ENCODE assay signal across 9 mouse cellular contexts in the genomic region with DNA sequence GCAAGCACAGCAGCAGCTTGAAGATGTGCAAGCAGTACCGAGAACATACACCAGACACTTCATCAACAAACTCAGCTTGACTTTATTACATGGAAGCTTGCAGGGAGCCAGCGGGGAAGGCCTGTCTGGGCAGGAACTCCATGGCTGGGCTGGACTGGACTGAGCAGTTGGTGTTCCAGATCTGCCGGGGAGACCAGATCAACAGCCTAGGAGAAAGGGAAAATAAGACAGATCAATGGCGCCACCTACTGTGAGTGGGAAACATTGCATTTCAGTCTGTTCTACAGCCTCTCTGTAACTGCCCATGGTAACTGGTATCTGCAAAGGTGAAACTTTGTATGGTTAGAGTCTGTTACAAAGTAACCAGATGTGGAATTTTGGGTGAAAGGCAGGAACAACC. TPM values are rescaled to one million over a fixed set of nuclear protein-coding genes. Genes with fewer than 3 reads are reported as not detected.
A peak's percentile ranks its signal among the peaks of the same experiment; 100 is the strongest.
DNase-seq lines count a peak whose midpoint lies in the region; ATAC-seq and TF ChIP-seq lines count a peak whose summit lies in the region.
"Had no signal": no experiment of that assay in that cellular context is flagged by ENCODE, and none has a peak within 500 bp of the region (broad histone marks: within the 10 kb centered on the region; RNA-seq: fewer than 3 reads in every experiment).

No protein-coding gene starts in this region.

- no peak overlapping the region for H3K4me3 ChIP-seq in ES-E14 (ENCODE audit: insufficient read depth in 1 of 2, low read depth in 1 of 2, low read length in 2 of 2, poor library complexity in 1 of 2, severe bottlenecking in 1 of 2)
- no peak overlapping the region for H3K4me3 ChIP-seq in forebrain, postnatal 0 days (ENCODE audit: low read depth, low read length)
- H3K4me3 ChIP-seq in layer of hippocampus, adult 2 months, result no peak overlapping the region
- no peak overlapping the region for H3K4me3 ChIP-seq in lung, adult 2 months (replicated peaks; ENCODE audit: extremely low read depth, low read depth, low read length)
- H3K4me3 ChIP-seq in olfactory bulb, adult 2 months (ENCODE audit: insufficient read depth, low read depth, low read length), result no peak overlapping the region
- H3K4me3 ChIP-seq: erythroblast, embryonic 14.5 days had no signal

- ATAC-seq in forebrain, postnatal 0 days, result peak; percentile 81

- H3K4me1 ChIP-seq in ES-E14 (ENCODE audit: control insufficient read depth in 2 of 2, insufficient read depth in 2 of 2, low read length in 2 of 2, poor library complexity in 1 of 2), result peaks cover 1 to 21% of the 10 kb centered on the region in 2 experiments; a peak in 3 of 4 replicates
- no peaks in the 10 kb centered on the region for H3K4me1 ChIP-seq in forebrain, postnatal 0 days (ENCODE audit: insufficient read depth)
- H3K4me1 ChIP-seq in lung, adult 2 months (ENCODE audit: control insufficient read depth, insufficient read depth, low read length), result peaks cover 11% of the 10 kb centered on the region; the same call in 1 of the 2 replicates
- no peaks in the 10 kb centered on the region for H3K4me1 ChIP-seq in olfactory bulb, adult 2 months (ENCODE audit: control insufficient read depth, insufficient read depth, low read length)

- no peak overlapping the region for H3K4me2 ChIP-seq in forebrain, postnatal 0 days (ENCODE audit: low read depth)

- H3K9ac ChIP-seq in ES-E14 (ENCODE audit: insufficient read depth, low read depth, low read length, poor library complexity, severe bottlenecking), result no peak overlapping the region
- H3K9ac ChIP-seq in forebrain, postnatal 0 days, result no peak overlapping the region

- no peak for TF ChIP-seq POLR2A in lung, adult 2 months (IDR thresholded peaks at IDR 0.05; ENCODE audit: borderline replicate concordance, extremely low read depth, low read depth, low read length)
- TF ChIP-seq POLR2A in olfactory bulb, adult 2 months (IDR thresholded peaks at IDR 0.05; ENCODE audit: insufficient read depth, low read depth, low read length), result no peak

- in situ Hi-C loops in ES-E14 (cut with MboI; ENCODE audit: low sequenced_read_pairs in 2 of 2, unreplicated experiment in 2 of 2), result loop anchor here (5.0 to 10.0 kb wide), 2 partner anchors 52 to 244 kb away; partner anchors contain the start of gene Slc36a1 (in 1 of the 2)

- 28% methylated on average over 4 of the region's 4 CpGs for WGBS in forebrain, postnatal 0 days
- 16% methylated on average over 4 of the region's 4 CpGs for WGBS in lung, adult 2 months
- WGBS in olfactory bulb, adult 2 months, result 18% methylated on average over 4 of the region's 4 CpGs

- H3K36me3 ChIP-seq in ES-E14 (ENCODE audit: control insufficient read depth, insufficient read depth, low read length, poor library complexity, severe bottlenecking), result peaks cover 33% of the 10 kb centered on the region
- peaks cover 15% of the 10 kb centered on the region; the same call in 1 of the 2 replicates for H3K36me3 ChIP-seq in forebrain, postnatal 0 days (ENCODE audit: insufficient read depth)

- no peaks in the 10 kb centered on the region for H3K27me3 ChIP-seq in forebrain, postnatal 0 days (ENCODE audit: insufficient read depth, low read length)

- H3K27ac ChIP-seq in ES-E14 (ENCODE audit: insufficient read depth, low read depth, low read length, poor library complexity, severe bottlenecking), result no peak overlapping the region
- no peak overlapping the region for H3K27ac ChIP-seq in forebrain, postnatal 0 days (ENCODE audit: low read depth, low read length)
- peak overlapping the region; percentile 44; the same call in 1 of the 2 replicates for H3K27ac ChIP-seq in layer of hippocampus, adult 2 months
- H3K27ac ChIP-seq in olfactory bulb, adult 2 months (ENCODE audit: insufficient read depth, low read depth, low read length), result no peak overlapping the region

- H3K9me3 ChIP-seq in ES-E14 (ENCODE audit: control insufficient read depth, insufficient read depth, low read depth, low read length), result no peaks in the 10 kb centered on the region
- H3K9me3 ChIP-seq in forebrain, postnatal 0 days (ENCODE audit: low read length), result no peaks in the 10 kb centered on the region

- DNase-seq in ES-E14 (ENCODE audit: low read depth, low spot score), result peak; percentile 77
- DNase-seq in cerebellum, adult 8-10 months, result peak; percentile 88
- DNase-seq in forebrain, postnatal 0 days, result peak; percentile 88
- DNase-seq in heart, postnatal 4 days, result peak; percentile 91
- peak; percentile 81 to 85 for DNase-seq in layer of hippocampus, adult 2 months (ENCODE audit: low spot score in 2 of 2)
- peak; percentile 84 for DNase-seq in lung, adult 2 months
- peak; percentile 10 to 51 for DNase-seq in thymus, postnatal 10 days (ENCODE audit: low spot score in 2 of 2)

- peak; percentile 92 for TF ChIP-seq CTCF in forebrain, postnatal 0 days (IDR thresholded peaks at IDR 0.05; ENCODE audit: low read depth)
- TF ChIP-seq CTCF in layer of hippocampus, adult 2 months (conservative IDR thresholded peaks at IDR 0.05), result peak; percentile 90
- TF ChIP-seq CTCF in lung, adult 2 months (IDR thresholded peaks at IDR 0.05; ENCODE audit: insufficient read depth, low read length), result peak; percentile 61
- TF ChIP-seq CTCF in olfactory bulb, adult 2 months (IDR thresholded peaks at IDR 0.05; ENCODE audit: insufficient read depth, low read depth, low read length), result 0 out of 2 replicates have a peak, but pooled peaks have one; percentile 11

TF ChIP-seq in ES-E14, 5 proteins besides CTCF, POLR2A, EP300 and RAD21:
- TF ChIP-seq CHD2 (IDR thresholded peaks at IDR 0.05; ENCODE audit: low read depth, low read length) (no peak), ZNF384 (IDR thresholded peaks at IDR 0.05; ENCODE audit: low read depth, low read length) (no peak), ZC3H11A (IDR thresholded peaks at IDR 0.05; ENCODE audit: borderline replicate concordance, low read depth, low read length) (peak; percentile 87; the same call in 1 of the 2 replicates), MAFK (IDR thresholded peaks at IDR 0.05; ENCODE audit: insufficient read depth, low read depth, low read length) (no peak), HCFC1 (IDR thresholded peaks at IDR 0.05; ENCODE audit: borderline replicate concordance, insufficient read depth, low read length) (no peak)

RNA-seq across cellular contexts. Expression of gene Atox1, which starts 14.5 kb away (rescaled TPM):
- total RNA-seq in ES-E14 (2012; rRNA removed), result 371 and 407 TPM in 2 replicates
- 141 and 193 TPM in 2 replicates for total RNA-seq in forebrain, postnatal 0 days (2014; rRNA removed)
- 268 and 340 TPM in 2 replicates for polyA plus RNA-seq in forebrain, postnatal 0 days (2015; fragmentation: Nextera tagmentation; extraction: Ambion mirVana)
- 100 to 1,000 TPM; 146 to 150 TPM for total RNA-seq in heart, postnatal 4 days (2021)
- total RNA-seq in layer of hippocampus, adult 2 months (2021), result 10 to 100 TPM; 88.4 to 92.4 TPM
- 243 and 337 TPM in 2 replicates for polyA plus RNA-seq in lung, adult 2 months (2012; rRNA removed)
- not detected in 2 replicates for polyA plus RNA-seq in olfactory bulb, adult 2 months (2012; ENCODE audit: insufficient read depth, insufficient read length, low replicate concordance, missing spikeins)

RNA-seq across cellular contexts. Expression of gene G3bp1, which starts 22.9 kb away (rescaled TPM):
- total RNA-seq in ES-E14 (2012; rRNA removed), result 178 and 189 TPM in 2 replicates
- total RNA-seq in forebrain, postnatal 0 days (2014; rRNA removed), result 62.8 and 81.0 TPM in 2 replicates
- polyA plus RNA-seq in forebrain, postnatal 0 days (2015; fragmentation: Nextera tagmentation; extraction: Ambion mirVana), result 76.9 and 85.0 TPM in 2 replicates
- total RNA-seq in heart, postnatal 4 days (2021), result 10 to 100 TPM; 62.6 to 62.9 TPM
- total RNA-seq in layer of hippocampus, adult 2 months (2021), result 10 to 100 TPM; 36.4 TPM
- polyA plus RNA-seq in lung, adult 2 months (2012; rRNA removed), result 20.5 and 21.8 TPM in 2 replicates
- 68.2 and 75.3 TPM in 2 replicates for polyA plus RNA-seq in olfactory bulb, adult 2 months (2012; ENCODE audit: insufficient read depth, insufficient read length, low replicate concordance, missing spikeins)

RNA-seq across cellular contexts. Expression of gene Sparc, which starts 23.6 kb away (rescaled TPM):
- 411 and 485 TPM in 2 replicates for total RNA-seq in ES-E14 (2012; rRNA removed)
- 180 and 264 TPM in 2 replicates for total RNA-seq in forebrain, postnatal 0 days (2014; rRNA removed)
- polyA plus RNA-seq in forebrain, postnatal 0 days (2015; fragmentation: Nextera tagmentation; extraction: Ambion mirVana), result 437 and 510 TPM in 2 replicates
- total RNA-seq in heart, postnatal 4 days (2021), result 1,000 to 10,000 TPM; 1,405 to 1,430 TPM
- total RNA-seq in layer of hippocampus, adult 2 months (2021), result 100 to 1,000 TPM; 274 to 288 TPM
- polyA plus RNA-seq in lung, adult 2 months (2012; rRNA removed), result 2,531 and 3,134 TPM in 2 replicates
- polyA plus RNA-seq in olfactory bulb, adult 2 months (2012; ENCODE audit: insufficient read depth, insufficient read length, low replicate concordance, missing spikeins), result 225 and 437 TPM in 2 replicates

Comparison
In these comparisons a context has a peak if more than half of its experiments do, and no peak if none do; other contexts are left out.
1. DNase-seq: peak in every context shown above with its lines; median percentile 91 in heart, postnatal 4 days; 88 in cerebellum, adult 8-10 months; 88 in forebrain, postnatal 0 days; 84 in lung, adult 2 months; 83 in layer of hippocampus, adult 2 months; 77 in ES-E14; 30 in thymus, postnatal 10 days.
2. CTCF ChIP-seq: peak in every context shown above with its lines; median percentile 92 in forebrain, postnatal 0 days; 90 in layer of hippocampus, adult 2 months; 61 in lung, adult 2 months; 11 in olfactory bulb, adult 2 months.